Mouse (Mus musculus) adrenal gland, adult 2 months (tissue): ENCODE data around the gene Reg3b. TPM values are rescaled to one million over a fixed set of nuclear protein-coding genes. Genes with fewer than 3 reads are reported as not detected.
"Not testable (repeated sequence)": the region's sequence is repeated elsewhere in the genome, so short reads cannot be mapped to it uniquely, and the experiment has no call there.

Experiments used
- DNase-seq: peaks from one replicate; pipeline ENCODE4 v3.0.0; 2021
- long read RNA-seq: library from polyadenylated mRNA; stranded (forward); transcript quantifications from one replicate; pipeline ENCODE4 v2.0.0, GENCODE M21; 2021
- polyA plus RNA-seq: library from polyadenylated mRNA; depleted of rRNA; stranded (reverse); fragments of >200 nt; gene quantifications from 2 replicates; pipeline ENCODE4 v1.2.3, GENCODE M21; 2012; rRNA removed
- total RNA-seq, 2 experiments: library from RNA; stranded (reverse); gene quantifications; 2 replicates each; pipeline ENCODE4 v1.2.3; 2021

Gene Reg3b
- total RNA-seq: not detected
- polyA plus RNA-seq: not detected in 2 replicates
- long read RNA-seq: 0 reads

GRCm38 (mm10) chr6:78370357-78370756, at the start of gene Reg3b:
TSS of gene Reg3b (plus strand) at chr6:78370657.
- DNase-seq: no peak

GRCm38 (mm10) chr6:78327798-78328197, 42.7 kb upstream of the Reg3b start:
- DNase-seq: no peak

- DNase-seq: no peak
Observed at GRCm38 (mm10) chr6:78329166-78329565, 41.3 kb upstream of the Reg3b start.

- no peak for DNase-seq
Observed at GRCm38 (mm10) chr6:78331919-78332569, 38.4 kb upstream of the Reg3b start.

- DNase-seq: no peak
Observed at GRCm38 (mm10) chr6:78340296-78340695, 30.2 kb upstream of the Reg3b start.

- DNase-seq: no peak
Observed at GRCm38 (mm10) chr6:78341689-78342088, 28.8 kb upstream of the Reg3b start.

GRCm38 (mm10) chr6:78361971-78362563, 8.4 kb upstream of the Reg3b start:
- DNase-seq: no peak

GRCm38 (mm10) chr6:78378765-78379164, 8.3 kb downstream of the Reg3b start, which contains the start of gene Reg3d:
TSS of gene Reg3d (minus strand) at chr6:78378865.
- no peak for DNase-seq

- DNase-seq: no peak
Observed at GRCm38 (mm10) chr6:78380409-78380808, 10.0 kb downstream of the Reg3b start, which contains the start of gene Reg3a. TSS of gene Reg3a (plus strand) at chr6:78380709.

GRCm38 (mm10) chr6:78385609-78386008, 15.2 kb downstream of the Reg3b start:
- no peak for DNase-seq

- not testable (repeated sequence) for DNase-seq
Observed at GRCm38 (mm10) chr6:78395323-78395722, 24.9 kb downstream of the Reg3b start, which contains the start of gene Reg2. TSS of gene Reg2 (plus strand) at chr6:78395623.

GRCm38 (mm10) chr6:78422411-78422810, 52.0 kb downstream of the Reg3b start, which contains the start of gene Reg1:
TSS of gene Reg1 (plus strand) at chr6:78422711.
- DNase-seq: not testable (repeated sequence)

Other genes with a start within 250 kb of the Reg3b start
- not detected for gene Reg3d, start 8.2 kb downstream of the Reg3b start, total RNA-seq
- not detected in 2 replicates for gene Reg3d, start 8.2 kb downstream of the Reg3b start, polyA plus RNA-seq
- not detected for gene Reg3a, start 10.1 kb downstream of the Reg3b start, total RNA-seq
- gene Reg3a, start 10.1 kb downstream of the Reg3b start, polyA plus RNA-seq: not detected in 2 replicates
- not detected for gene Reg2, start 25.0 kb downstream of the Reg3b start, total RNA-seq
- not detected in 2 replicates for gene Reg2, start 25.0 kb downstream of the Reg3b start, polyA plus RNA-seq
- not detected for gene Reg1, start 52.1 kb downstream of the Reg3b start, total RNA-seq
- 0.24 TPM in 1 of 2 replicates, not detected in the other for gene Reg1, start 52.1 kb downstream of the Reg3b start, polyA plus RNA-seq
- not detected for gene Reg3g, start 98.2 kb downstream of the Reg3b start, total RNA-seq
- gene Reg3g, start 98.2 kb downstream of the Reg3b start, polyA plus RNA-seq: not detected in 2 replicates